Mouse (Mus musculus) heart, embryonic 15.5 days (tissue): ENCODE results near the gene Bcat1. TPM values are rescaled to one million over a fixed set of nuclear protein-coding genes. Genes with fewer than 3 reads are reported as not detected.

ENCODE experiments used
- ATAC-seq: fragments of 200-750 bp; cut with Nextera tagmentation; replicated peaks from 2 replicates; pipeline ENCODE4 v1.8.0; 2017; ENCODE audit warnings: low read depth, moderate TSS enrichment; ENCODE audit not compliant: insufficient number of reproducible peaks, insufficient read depth, low FRiP score
- H3K27ac ChIP-seq: fragments of 300-500 bp; sonication (generic); 2 replicates; pipeline ENCODE4 v1.5.1; 2015; ENCODE audit warnings: mild to moderate bottlenecking, inconsistent platforms
- H3K27me3 ChIP-seq: fragments of 300-500 bp; sonication (generic); 2 replicates; pipeline ENCODE4 v1.6.1; 2015; ENCODE audit warnings: inconsistent platforms
- H3K36me3 ChIP-seq: fragments of 300-500 bp; sonication (generic); 2 replicates; pipeline ENCODE4 v1.6.1; 2015; ENCODE audit warnings: mild to moderate bottlenecking, inconsistent platforms
- H3K4me1 ChIP-seq: fragments of 300-500 bp; sonication (generic); replicated peaks from 2 replicates; pipeline ENCODE4 v1.6.1; 2015; ENCODE audit warnings: inconsistent platforms
- H3K4me2 ChIP-seq: fragments of 300-500 bp; sonication (generic); 2 replicates; pipeline ENCODE4 v1.6.1; 2015; ENCODE audit warnings: inconsistent platforms, mild to moderate bottlenecking, moderate library complexity
- H3K4me3 ChIP-seq: fragments of 300-500 bp; sonication (generic); 2 replicates; pipeline ENCODE4 v1.5.1; 2015; ENCODE audit warnings: mild to moderate bottlenecking, inconsistent platforms
- H3K9ac ChIP-seq: fragments of 300-500 bp; sonication (generic); 2 replicates; pipeline ENCODE4 v1.6.1; 2015; ENCODE audit warnings: mild to moderate bottlenecking, inconsistent platforms
- H3K9me3 ChIP-seq: fragments of 300-500 bp; sonication (generic); replicated peaks from 2 replicates; pipeline ENCODE4 v1.6.1; 2016; ENCODE audit warnings: inconsistent platforms
- WGBS: fragments of 180-500 bp; shearing (Covaris S2); methylation state at CpG from one replicate; pipeline ENCODE4 v1.1.7; 2015; ENCODE audit warnings: mixed read lengths; 5-methylcytosine and 5-hydroxymethylcytosine counted together
- polyA plus RNA-seq: library from polyadenylated mRNA; unstranded; fragments of >200 nt; fragmentation: Nextera tagmentation; extraction: Ambion mirVana; gene quantifications from 2 replicates; pipeline ENCODE4 v1.2.1, GENCODE M21; 2015

The Bcat1 gene
- polyA plus RNA-seq, 1 experiment from 2014 or later, result 3.3 TPM

GRCm38 (mm10) chr6:144997229-144997628, 78.8 kb downstream of the Bcat1 start:
- Histone ChIP-seq H3K4me2 (no peak overlapping the region), H3K36me3 (no peaks in the 10 kb centered on the region), H3K9me3 (no peaks in the 10 kb centered on the region), H3K27ac (no peak overlapping the region), H3K9ac (no peak overlapping the region), H3K4me3 (no peak overlapping the region), H3K27me3 (no peaks in the 10 kb centered on the region), H3K4me1 (no peaks in the 10 kb centered on the region)
- no peak for ATAC-seq
- 81% methylated on average over 3 of the region's 3 CpGs for WGBS

- Histone ChIP-seq H3K27me3 (no peaks in the 10 kb centered on the region), H3K9me3 (no peaks in the 10 kb centered on the region), H3K4me3 (no peak overlapping the region), H3K36me3 (no peaks in the 10 kb centered on the region), H3K4me1 (no peaks in the 10 kb centered on the region), H3K27ac (no peak overlapping the region), H3K9ac (no peak overlapping the region), H3K4me2 (no peak overlapping the region)
- WGBS, result 21% methylated on average over 3 of the region's 3 CpGs
- no peak for ATAC-seq
Measured at GRCm38 (mm10) chr6:144992111-144992510, 83.9 kb downstream of the Bcat1 start.

DNA sequence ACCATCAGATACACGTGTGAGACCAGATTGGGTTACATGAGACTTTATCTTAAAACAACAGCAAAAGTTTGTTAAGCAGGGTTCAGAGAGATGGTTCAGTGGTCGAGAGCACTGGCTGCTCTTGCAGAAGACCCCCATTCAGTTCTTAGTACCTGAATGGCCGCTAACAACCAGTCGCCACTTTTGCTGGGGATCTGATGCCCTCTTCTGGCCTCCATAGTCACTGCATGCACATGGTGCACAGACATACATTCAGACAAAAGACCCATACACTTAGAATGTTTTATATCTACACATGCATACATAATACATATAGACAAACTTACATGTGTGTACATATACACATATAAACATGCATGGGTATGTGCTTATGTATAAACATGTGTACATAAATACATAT, 86.8 kb downstream of the Bcat1 start:
- ATAC-seq, result no peak
- Histone ChIP-seq H3K4me2 (no peak overlapping the region), H3K27ac (no peak overlapping the region), H3K9me3 (no peaks in the 10 kb centered on the region), H3K4me1 (no peaks in the 10 kb centered on the region), H3K4me3 (no peak overlapping the region), H3K27me3 (no peaks in the 10 kb centered on the region), H3K9ac (no peak overlapping the region), H3K36me3 (no peaks in the 10 kb centered on the region)
- 84% methylated on average over 4 of the region's 4 CpGs for WGBS

- no peaks in the 10 kb centered on the region for H3K27me3 ChIP-seq
- WGBS, result 81% methylated on average over 6 of the region's 6 CpGs
- no peaks in the 10 kb centered on the region for H3K9me3 ChIP-seq
- no peak overlapping the region for H3K4me3 ChIP-seq
- ATAC-seq, result no peak
- H3K4me2 ChIP-seq, result no peak overlapping the region
- H3K9ac ChIP-seq, result no peak overlapping the region
- no peaks in the 10 kb centered on the region for H3K4me1 ChIP-seq
- no peaks in the 10 kb centered on the region for H3K36me3 ChIP-seq
- no peak overlapping the region for H3K27ac ChIP-seq
Measured at GRCm38 (mm10) chr6:144987676-144988075, 88.3 kb downstream of the Bcat1 start.

- H3K4me2 ChIP-seq, result no peak overlapping the region
- H3K9me3 ChIP-seq, result no peaks in the 10 kb centered on the region
- H3K27ac ChIP-seq, result no peak overlapping the region
- no peak overlapping the region for H3K9ac ChIP-seq
- no peaks in the 10 kb centered on the region for H3K4me1 ChIP-seq
- H3K36me3 ChIP-seq, result no peaks in the 10 kb centered on the region
- no peak for ATAC-seq
- 66% methylated on average over 7 of the region's 7 CpGs for WGBS
- H3K4me3 ChIP-seq, result no peak overlapping the region
- H3K27me3 ChIP-seq, result no peaks in the 10 kb centered on the region
Measured at GRCm38 (mm10) chr6:144987216-144987615, 88.8 kb downstream of the Bcat1 start.

DNA sequence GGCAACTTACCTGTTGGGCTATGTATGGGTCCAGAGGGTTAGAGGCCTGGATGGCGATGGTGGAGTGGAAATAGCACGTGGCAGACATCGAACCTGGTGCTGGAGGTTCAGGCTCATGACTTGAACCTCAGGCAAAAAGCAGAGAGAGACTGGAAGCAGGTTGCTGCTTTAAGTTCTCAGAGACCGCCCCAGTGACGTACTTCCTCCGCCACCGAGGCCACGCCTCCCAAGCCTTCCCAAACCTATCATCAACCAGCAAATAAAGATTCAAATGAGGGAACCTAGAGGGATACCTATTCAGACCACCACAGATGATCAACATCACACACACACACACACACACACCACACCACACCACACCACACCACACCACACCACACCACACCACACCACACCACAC, 91.8 kb downstream of the Bcat1 start:
- Histone ChIP-seq H3K4me1 (no peaks in the 10 kb centered on the region), H3K9me3 (no peaks in the 10 kb centered on the region), H3K36me3 (no peaks in the 10 kb centered on the region), H3K27me3 (no peaks in the 10 kb centered on the region), H3K9ac (no peak overlapping the region), H3K4me3 (no peak overlapping the region), H3K4me2 (no peak overlapping the region), H3K27ac (no peak overlapping the region)
- WGBS, result 90% methylated on average over 8 of the region's 8 CpGs
- no peak for ATAC-seq

DNA sequence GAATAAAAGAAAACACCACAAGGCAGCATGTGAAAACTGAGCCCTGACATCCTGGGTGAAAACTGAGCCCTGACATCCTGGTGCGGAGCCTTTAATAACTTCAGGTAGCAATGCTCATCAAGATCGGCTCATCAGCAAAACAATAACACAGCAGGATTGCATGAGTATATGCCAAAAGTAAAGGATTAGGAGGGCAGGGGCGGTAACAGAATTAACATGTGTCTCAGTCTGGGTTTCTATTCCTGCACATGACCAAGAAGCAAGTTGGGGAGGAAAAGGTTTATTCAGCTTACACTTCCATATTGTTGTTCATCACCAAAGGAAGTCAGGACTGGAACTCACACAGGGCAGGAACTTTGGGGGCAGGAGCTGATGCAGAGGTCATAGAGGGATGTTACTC, 93.9 kb downstream of the Bcat1 start:
- H3K9ac ChIP-seq, result no peak overlapping the region
- H3K4me1 ChIP-seq, result no peaks in the 10 kb centered on the region
- H3K4me2 ChIP-seq, result no peak overlapping the region
- H3K9me3 ChIP-seq, result no peaks in the 10 kb centered on the region
- ATAC-seq, result no peak
- no peaks in the 10 kb centered on the region for H3K27me3 ChIP-seq
- WGBS, result 75% methylated on average over 3 of the region's 3 CpGs
- H3K36me3 ChIP-seq, result no peaks in the 10 kb centered on the region
- H3K4me3 ChIP-seq, result no peak overlapping the region
- no peak overlapping the region for H3K27ac ChIP-seq

GRCm38 (mm10) chr6:144972351-144972750, 103.6 kb downstream of the Bcat1 start:
- Histone ChIP-seq H3K9me3 (no peaks in the 10 kb centered on the region), H3K4me1 (no peaks in the 10 kb centered on the region; the same call in 1 of the 2 replicates), H3K36me3 (no peaks in the 10 kb centered on the region), H3K4me3 (no peak overlapping the region), H3K27ac (no peak overlapping the region), H3K27me3 (no peaks in the 10 kb centered on the region), H3K9ac (no peak overlapping the region), H3K4me2 (no peak overlapping the region)
- WGBS, result 78% methylated on average over 8 of the region's 8 CpGs
- no peak for ATAC-seq

DNA sequence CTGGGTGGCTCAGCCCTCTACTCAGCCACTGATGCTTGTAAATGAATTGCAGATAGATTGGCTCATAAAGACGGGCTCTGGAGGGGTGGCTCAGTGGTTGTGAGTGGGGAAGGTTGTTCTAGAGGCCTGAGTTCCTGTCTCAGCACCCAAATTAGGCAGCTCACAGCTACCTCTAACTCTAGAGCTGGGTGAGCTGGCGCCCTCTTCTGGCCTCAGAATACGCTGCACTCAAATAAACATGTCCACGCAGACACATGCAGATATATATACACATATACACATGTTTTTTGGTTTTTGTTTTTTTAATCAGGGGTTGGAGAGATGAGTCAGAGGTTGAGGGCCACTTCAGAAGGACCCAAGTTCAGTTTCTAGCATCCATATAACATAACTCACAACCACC, 105.1 kb downstream of the Bcat1 start:
- Histone ChIP-seq H3K27ac (no peak overlapping the region), H3K9me3 (no peaks in the 10 kb centered on the region), H3K9ac (no peak overlapping the region), H3K4me3 (no peak overlapping the region), H3K4me1 (no peaks in the 10 kb centered on the region; the same call in 1 of the 2 replicates), H3K36me3 (no peaks in the 10 kb centered on the region), H3K4me2 (no peak overlapping the region), H3K27me3 (no peaks in the 10 kb centered on the region)
- no peak for ATAC-seq
- 80% methylated on average over 4 of the region's 4 CpGs for WGBS

DNA sequence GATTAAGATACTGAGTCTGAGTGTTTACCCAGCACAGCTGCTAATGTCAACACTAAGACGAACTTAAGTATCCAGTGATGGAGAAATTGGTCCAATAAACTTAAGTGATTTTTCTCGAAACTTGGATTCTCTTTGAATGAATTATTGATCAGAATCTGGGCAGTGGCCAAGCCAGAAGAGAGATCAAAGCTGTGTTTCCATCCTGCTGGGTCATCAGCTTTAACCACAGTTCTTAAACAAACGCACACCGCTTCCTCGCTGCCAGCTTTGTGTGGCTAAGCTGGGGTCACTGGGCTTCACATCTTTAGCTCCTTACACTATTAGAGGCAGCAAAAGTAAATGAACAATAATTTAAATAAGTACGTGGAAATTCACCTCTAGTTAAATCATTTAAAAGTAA, 108.4 kb downstream of the Bcat1 start:
- Histone ChIP-seq H3K4me1 (no peaks in the 10 kb centered on the region; the same call in 1 of the 2 replicates), H3K9ac (no peak overlapping the region), H3K4me3 (no peak overlapping the region), H3K27me3 (no peaks in the 10 kb centered on the region), H3K9me3 (no peaks in the 10 kb centered on the region), H3K4me2 (no peak overlapping the region), H3K36me3 (no peaks in the 10 kb centered on the region), H3K27ac (no peak overlapping the region)
- 62% methylated on average over 6 of the region's 6 CpGs for WGBS
- no peak for ATAC-seq

- Histone ChIP-seq H3K9me3 (no peaks in the 10 kb centered on the region), H3K27me3 (no peaks in the 10 kb centered on the region), H3K9ac (no peak overlapping the region), H3K4me1 (no peaks in the 10 kb centered on the region), H3K36me3 (no peaks in the 10 kb centered on the region), H3K27ac (no peak overlapping the region), H3K4me2 (no peak overlapping the region), H3K4me3 (no peak overlapping the region)
- ATAC-seq, result no peak
- 72% methylated on average over 4 of the region's 4 CpGs for WGBS
Measured at GRCm38 (mm10) chr6:144964205-144964604, 111.8 kb downstream of the Bcat1 start.

DNA sequence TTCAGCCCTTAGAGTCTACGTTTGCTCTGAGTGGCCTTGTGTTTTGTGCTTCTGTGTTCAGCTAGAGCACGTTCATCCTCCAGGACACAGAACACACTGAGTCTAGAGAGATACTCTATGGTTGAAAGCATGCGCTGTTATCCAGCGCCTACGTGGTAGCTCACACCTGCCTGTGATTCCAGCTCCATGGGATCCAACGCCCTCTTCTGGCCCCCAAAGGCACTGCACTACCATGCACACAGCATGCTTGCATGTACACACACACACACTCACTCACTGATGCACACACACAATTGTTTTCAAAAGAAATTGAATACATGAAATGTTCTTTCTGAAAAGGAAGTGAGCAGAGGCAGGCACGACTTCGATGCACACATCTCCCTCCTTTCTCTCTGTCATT, 112.8 kb downstream of the Bcat1 start:
- Histone ChIP-seq H3K36me3 (no peaks in the 10 kb centered on the region), H3K27me3 (no peaks in the 10 kb centered on the region), H3K9ac (no peak overlapping the region), H3K9me3 (no peaks in the 10 kb centered on the region), H3K27ac (no peak overlapping the region), H3K4me1 (no peaks in the 10 kb centered on the region), H3K4me2 (no peak overlapping the region), H3K4me3 (no peak overlapping the region)
- WGBS, result 79% methylated on average over 8 of the region's 8 CpGs
- ATAC-seq, result no peak

GRCm38 (mm10) chr6:144962013-144962354, 114.0 kb downstream of the Bcat1 start:
- no peaks in the 10 kb centered on the region for H3K36me3 ChIP-seq
- H3K27ac ChIP-seq, result no peak overlapping the region
- H3K4me3 ChIP-seq, result no peak overlapping the region
- no peak overlapping the region for H3K4me2 ChIP-seq
- WGBS, result 63% methylated on average over 4 of the region's 4 CpGs
- no peaks in the 10 kb centered on the region for H3K4me1 ChIP-seq
- no peaks in the 10 kb centered on the region for H3K27me3 ChIP-seq
- no peak for ATAC-seq
- no peak overlapping the region for H3K9ac ChIP-seq
- H3K9me3 ChIP-seq, result no peaks in the 10 kb centered on the region
